ENCODE assay signal across 9 mouse cellular contexts in genomic region chr1:164009235-164009634, GRCm38 (mm10). TPM values are rescaled to one million over a fixed set of nuclear protein-coding genes. Genes with fewer than 3 reads are reported as not detected.
DNase-seq lines count a peak whose midpoint lies in the region; ATAC-seq and TF ChIP-seq lines count a peak whose summit lies in the region.
"Had no signal": no experiment of that assay in that cellular context is flagged by ENCODE, and none has a peak within 500 bp of the region (broad histone marks: within the 10 kb centered on the region; RNA-seq: fewer than 3 reads in every experiment).

No protein-coding gene starts in this region.

- H3K4me2 ChIP-seq in stomach, postnatal 0 days (replicated peaks; ENCODE audit: low read depth), result no peak overlapping the region

- no peaks in the 10 kb centered on the region for H3K4me1 ChIP-seq in stomach, postnatal 0 days (replicated peaks; ENCODE audit: control insufficient read depth, insufficient read depth)

- no peaks in the 10 kb centered on the region for H3K9me3 ChIP-seq in stomach, postnatal 0 days (ENCODE audit: control insufficient read depth, low read length)

- H3K36me3 ChIP-seq in stomach, postnatal 0 days (ENCODE audit: control insufficient read depth, insufficient read depth, low read length), result no peaks in the 10 kb centered on the region

- 41% methylated on average over 2 of the region's 2 CpGs for WGBS in stomach, postnatal 0 days

- no peak for ATAC-seq in stomach, postnatal 0 days (ENCODE audit: low FRiP score, low TSS enrichment)

- peak; percentile 79 for TF ChIP-seq CTCF in stomach, postnatal 0 days (IDR thresholded peaks at IDR 0.05; ENCODE audit: low read depth)

- no peak for TF ChIP-seq EP300 in stomach, postnatal 0 days (optimal IDR thresholded peaks at IDR 0.05)

- no peaks in the 10 kb centered on the region for H3K27me3 ChIP-seq in stomach, postnatal 0 days (ENCODE audit: control insufficient read depth, insufficient read depth, low read length)

- DNase-seq in cerebellum, postnatal 10 days, result peak; percentile 56 to 60
- no peak for DNase-seq in cerebellum, adult 11-12 months
- peak; percentile 2 to 7 for DNase-seq in left cerebral cortex, postnatal 14 days (ENCODE audit: low spot score in 2 of 2)
- DNase-seq in left cerebral cortex, adult 11 months (ENCODE audit: low spot score), result no peak
- peak; percentile 64 for DNase-seq in T-cell, adult 2 months (ENCODE audit: low spot score)
- peak; percentile 35 to 44 for DNase-seq in kidney, postnatal 4 days
- peak; percentile 30 for DNase-seq in stomach, postnatal 0 days (ENCODE audit: low spot score)
- DNase-seq in Muller cell, postnatal 12 days (ENCODE audit: inconsistent ontology term), result no peak

- no peak overlapping the region for H3K9ac ChIP-seq in stomach, postnatal 0 days (ENCODE audit: low read length)

- no peak overlapping the region for H3K27ac ChIP-seq in stomach, postnatal 0 days (replicated peaks)
- H3K27ac ChIP-seq: macrophage had no signal

- H3K4me3 ChIP-seq in stomach, postnatal 0 days (ENCODE audit: low read depth, low read length), result no peak overlapping the region

- intact Hi-C loops in left cerebral cortex, postnatal 14 days (cut with DNase I), result loop anchor here (2.0 kb wide), 1 partner anchor 130 kb away; no protein-coding TSS in a partner anchor

RNA-seq across cellular contexts. Expression of gene Mettl18, which starts 14.5 kb away (rescaled TPM):
- 1 to 10 TPM; 4.5 to 4.9 TPM for total RNA-seq in left cerebral cortex, postnatal 14 days (2021)
- polyA plus RNA-seq in stomach, postnatal 0 days (2015; fragmentation: Nextera tagmentation; extraction: Ambion mirVana), result 6.7 and 6.9 TPM in 2 replicates

RNA-seq across cellular contexts. Expression of gene BC055324, which starts 14.6 kb away (rescaled TPM):
- 1 to 10 TPM; 1.2 to 1.4 TPM for total RNA-seq in left cerebral cortex, postnatal 14 days (2021)
- polyA plus RNA-seq in stomach, postnatal 0 days (2015; fragmentation: Nextera tagmentation; extraction: Ambion mirVana), result 2.9 and 3.4 TPM in 2 replicates

RNA-seq across cellular contexts. Expression of gene Sele, which starts 38.8 kb away (rescaled TPM):
- total RNA-seq in left cerebral cortex, postnatal 14 days (2021), result under 1 TPM; 0.15 TPM
- 0.04 TPM in 2 replicates for polyA plus RNA-seq in stomach, postnatal 0 days (2015; fragmentation: Nextera tagmentation; extraction: Ambion mirVana)
- polyA plus RNA-seq: macrophage had no signal

RNA-seq across cellular contexts. Expression of gene Sell, which starts 52.5 kb away (rescaled TPM):
- not detected for total RNA-seq in left cerebral cortex, postnatal 14 days (2021)
- polyA plus RNA-seq in stomach, postnatal 0 days (2015; fragmentation: Nextera tagmentation; extraction: Ambion mirVana), result 0.08 and 0.21 TPM in 2 replicates

Comparison
In these comparisons a context has a peak if more than half of its experiments do, and no peak if none do; other contexts are left out.
1. DNase-seq: peak in cerebellum, postnatal 10 days (2 of 2), left cerebral cortex, postnatal 14 days (2 of 2), T-cell, adult 2 months (single experiment), kidney, postnatal 4 days (2 of 2) and stomach, postnatal 0 days (single experiment); none in cerebellum, adult 11-12 months (single experiment), left cerebral cortex, adult 11 months (single experiment) and Muller cell, postnatal 12 days (single experiment).